Mouse (Mus musculus) T-helper 2 cell (primary cell): Measurements from ENCODE around the gene Zic2.
"Not testable (repeated sequence)": the region's sequence is repeated elsewhere in the genome, so short reads cannot be mapped to it uniquely, and the experiment has no call there.

Source experiments
- in situ Hi-C: fragments of 300-600 bp; cut with MboI, MseI; formaldehyde crosslinking; loops from one replicate; pipeline ENCODE4 v1.15.1; 2025; ENCODE audit warnings: high pct_unique_total_duplicates

Gene Zic2

DNA sequence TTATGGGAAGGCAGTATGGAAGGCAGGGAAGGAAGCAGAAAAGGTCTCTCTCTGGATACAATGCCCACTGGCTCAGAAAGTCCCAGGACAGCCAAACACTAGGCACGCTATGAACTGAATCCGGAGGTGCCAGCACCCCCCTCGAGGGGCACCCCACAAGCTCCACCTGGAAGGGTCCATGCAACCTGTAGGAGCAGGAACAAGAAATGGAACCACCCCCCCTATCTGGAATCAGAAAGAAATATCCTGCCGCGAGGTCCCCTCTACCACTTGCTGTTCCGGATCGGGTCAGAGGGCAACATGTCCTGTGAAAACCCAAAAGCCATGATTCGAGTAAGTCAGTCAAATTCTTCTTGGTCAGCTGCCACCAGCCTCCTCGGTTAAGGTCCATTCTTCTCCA is 13.3 kb upstream of the Zic2 start:
- in situ Hi-C loops = no loop called here

DNA sequence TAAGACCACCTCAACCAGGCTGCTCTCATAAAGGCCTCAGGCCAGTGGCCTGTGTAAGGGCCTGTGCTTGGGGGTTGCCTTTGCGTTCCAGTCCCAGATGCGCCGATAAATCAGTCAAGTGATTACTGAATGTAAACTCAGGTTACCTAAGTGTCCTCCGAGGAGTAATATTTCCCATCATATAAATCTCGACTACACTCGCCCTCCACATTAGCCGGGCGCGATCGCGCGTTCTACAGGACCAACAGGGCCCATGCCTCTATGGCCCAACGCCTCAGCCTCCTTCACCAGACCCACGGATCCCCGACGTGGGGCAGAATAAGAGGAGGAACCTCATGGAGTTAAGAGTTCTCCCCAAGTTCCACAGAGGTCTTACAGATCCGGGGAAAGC is 12.6 kb upstream of the Zic2 start:
- in situ Hi-C loops = no loop called here

DNA sequence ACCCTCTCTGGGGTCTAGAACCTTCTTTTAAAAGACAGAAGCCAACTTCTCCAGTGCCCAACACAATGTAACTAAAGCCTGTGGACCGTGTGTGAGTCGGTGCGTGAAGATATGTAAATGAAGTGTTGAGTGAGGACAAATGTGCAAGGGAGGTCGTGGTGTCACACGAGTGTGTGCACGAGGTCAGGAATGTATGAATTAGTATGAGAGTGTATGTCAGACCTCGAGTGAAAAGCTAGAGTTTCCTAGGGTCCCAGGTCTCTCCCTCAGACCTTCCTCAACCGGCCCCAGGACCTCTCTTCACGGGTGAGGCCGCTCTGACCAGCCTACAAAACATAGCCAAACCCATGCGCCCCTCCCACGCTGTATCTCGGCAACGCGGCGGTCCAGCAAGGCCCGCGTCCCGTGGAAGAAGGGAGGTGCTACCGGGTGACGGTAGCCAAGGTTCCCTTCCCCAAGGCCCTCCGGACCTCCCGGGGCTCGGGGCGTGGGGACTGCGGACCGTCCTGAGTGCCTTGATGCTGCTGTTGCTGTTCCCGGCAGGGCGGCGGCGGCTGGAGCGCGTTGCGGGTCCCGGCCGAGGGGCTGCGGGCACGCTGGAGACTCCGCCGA is 12.0 kb upstream of the Zic2 start:
- in situ Hi-C loops = no loop called here

DNA sequence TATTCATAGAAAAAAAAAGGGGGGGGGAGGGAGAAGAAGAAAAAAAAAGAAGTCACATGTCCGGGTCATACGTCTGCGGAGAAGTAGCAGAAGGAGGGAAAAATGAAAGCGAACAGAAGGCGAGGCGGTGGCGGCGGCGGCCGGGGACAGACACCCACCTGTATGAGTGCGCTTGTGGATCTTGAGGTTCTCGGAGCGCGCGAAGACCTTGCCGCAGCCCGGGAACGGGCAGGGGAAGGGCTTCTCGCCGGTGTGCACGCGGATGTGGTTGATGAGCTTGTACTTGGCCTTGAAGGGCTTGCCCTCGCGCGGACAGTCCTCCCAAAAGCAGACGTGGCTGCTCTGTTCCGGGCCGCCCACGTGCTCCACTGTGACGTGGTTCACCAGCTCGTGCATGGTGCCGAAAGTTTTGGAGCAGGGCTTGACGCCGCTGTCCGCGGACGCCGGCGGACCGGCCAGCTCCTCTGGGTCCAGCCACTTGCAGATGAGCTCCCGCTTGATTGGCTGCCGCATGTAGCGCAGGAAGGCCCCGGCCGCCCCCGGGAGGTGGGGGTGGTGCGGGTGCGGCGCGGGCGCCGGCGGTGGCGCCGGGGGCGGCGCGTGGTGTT is 11.4 kb upstream of the Zic2 start:
- in situ Hi-C loops = not testable (repeated sequence)

DNA sequence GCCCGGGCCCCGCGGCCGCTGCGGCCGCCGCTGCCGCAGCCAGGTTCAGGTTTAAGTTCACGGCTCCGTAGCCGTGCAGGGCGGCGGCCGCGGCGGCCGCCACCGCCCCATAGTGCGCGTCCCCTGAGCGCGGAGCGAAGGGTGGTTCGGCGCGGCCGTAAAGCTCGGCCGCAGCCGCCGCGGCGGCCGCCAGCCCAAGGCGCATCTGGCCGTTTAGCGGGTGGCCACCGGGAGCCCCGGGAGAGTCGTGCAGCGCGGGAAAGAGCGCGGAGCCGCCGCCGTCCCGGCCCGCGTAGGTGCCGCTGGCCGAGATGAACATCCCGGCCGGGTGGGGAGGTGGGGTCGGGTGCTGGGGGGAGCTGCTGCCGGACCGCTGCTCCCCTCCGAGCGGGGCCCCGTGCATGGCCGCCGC is 10.9 kb upstream of the Zic2 start:
- in situ Hi-C loops = no loop called here

DNA sequence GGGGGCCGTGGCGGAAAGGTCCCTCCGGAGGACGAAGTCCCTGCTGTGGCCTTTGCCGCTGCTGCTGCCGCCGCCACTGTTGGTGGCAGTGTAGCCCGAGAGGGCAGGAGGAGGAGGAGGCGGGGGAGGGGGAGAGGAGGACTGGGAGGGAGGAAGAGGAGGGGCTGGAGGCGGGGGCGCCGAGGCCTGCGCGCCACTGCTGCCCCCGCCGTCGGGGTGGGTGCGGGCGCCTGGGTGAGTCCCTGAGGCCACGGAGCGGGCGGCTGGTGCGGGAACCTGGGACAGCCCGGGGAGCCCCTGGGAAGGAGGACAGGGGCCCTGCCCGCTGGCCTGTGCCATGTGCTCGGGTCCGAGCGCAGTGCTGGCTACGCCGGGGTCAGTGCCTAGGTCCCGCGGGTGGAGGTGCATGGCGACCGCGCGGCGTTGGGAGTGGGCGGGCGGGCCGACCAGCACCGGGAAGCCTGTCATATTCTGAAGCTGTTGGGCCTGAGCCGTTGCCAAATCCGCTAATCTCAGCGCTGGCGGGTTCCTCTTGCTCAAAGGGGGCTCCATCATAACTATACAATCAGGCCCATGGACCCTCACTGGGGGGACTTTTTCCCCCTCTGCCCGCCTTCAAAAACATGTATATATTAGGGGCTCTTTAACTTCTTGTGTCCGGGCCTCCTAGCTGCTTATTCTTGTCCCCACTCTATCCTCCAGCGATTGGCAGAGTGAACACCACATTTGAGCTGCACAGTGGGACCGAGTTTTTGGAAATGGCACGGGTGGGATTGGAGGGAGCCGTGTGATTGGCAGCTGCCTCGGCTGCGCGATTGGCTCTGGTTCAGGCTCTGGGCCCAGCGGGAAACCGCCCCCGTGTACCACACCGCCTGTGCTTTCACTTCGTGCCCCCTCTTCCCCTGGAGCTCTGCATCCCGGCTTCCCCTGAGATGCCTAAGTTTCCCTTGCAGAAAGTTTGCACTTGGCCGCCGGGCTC is 10.2 kb upstream of the Zic2 start, which contains the start of gene Zic5:
Zic5 (minus strand) TSS at position 915 of the 979 bp plus-strand sequence.
- in situ Hi-C loops = no loop called here

DNA sequence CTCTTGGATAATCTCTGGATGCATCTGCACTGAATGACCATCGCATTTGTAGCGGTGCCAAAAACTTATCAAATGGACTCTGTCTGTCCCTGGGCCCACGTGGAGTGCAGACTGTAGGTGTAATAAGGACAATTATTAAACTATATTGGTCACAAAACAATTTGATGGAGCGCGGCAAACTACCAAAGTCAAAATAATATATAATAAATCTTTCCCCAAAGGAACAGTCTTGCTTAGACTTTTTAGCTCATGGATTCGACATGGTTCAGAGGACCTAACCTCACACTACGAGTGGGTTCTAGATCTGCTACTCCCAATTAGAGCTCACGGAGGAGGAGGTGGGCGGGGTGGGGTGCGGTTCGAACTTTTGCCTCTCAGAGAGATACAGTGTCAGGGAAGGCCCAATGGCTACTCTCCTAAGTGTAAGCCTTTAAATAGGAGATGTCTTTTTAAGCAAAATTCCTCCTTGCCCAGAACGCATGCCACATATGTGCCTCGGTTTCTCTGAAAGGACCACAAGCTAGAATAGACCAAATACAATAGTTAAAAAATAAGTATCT is 9.2 kb upstream of the Zic2 start:
- in situ Hi-C loops = no loop called here

DNA sequence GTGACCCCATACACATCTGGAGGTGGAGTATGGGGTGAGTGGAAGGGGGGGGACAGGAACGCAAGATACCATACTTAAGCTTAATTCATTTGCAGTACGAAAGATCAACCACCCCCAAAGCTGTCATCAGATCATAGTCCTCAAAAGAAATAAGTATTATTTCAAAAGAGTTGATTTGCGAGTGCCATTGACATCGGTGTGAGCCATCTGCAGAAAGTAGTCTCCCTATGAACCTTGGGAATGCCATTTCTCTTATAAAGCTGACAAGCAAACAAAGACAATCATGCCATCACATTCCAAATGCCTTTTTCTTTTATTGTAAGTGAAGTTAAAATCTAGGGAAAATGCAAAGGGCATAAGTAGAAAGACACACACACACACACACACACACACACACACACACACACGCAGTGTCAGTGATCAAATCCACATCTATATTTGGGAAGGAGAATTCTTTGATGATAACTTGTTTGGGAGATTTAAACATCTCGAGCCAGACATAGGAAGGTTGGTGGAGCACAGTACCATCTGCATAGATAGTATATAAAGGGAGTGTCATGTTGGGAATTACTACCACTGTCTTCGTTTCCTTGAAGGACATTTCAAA is 8.4 kb upstream of the Zic2 start:
- in situ Hi-C loops = no loop called here

DNA sequence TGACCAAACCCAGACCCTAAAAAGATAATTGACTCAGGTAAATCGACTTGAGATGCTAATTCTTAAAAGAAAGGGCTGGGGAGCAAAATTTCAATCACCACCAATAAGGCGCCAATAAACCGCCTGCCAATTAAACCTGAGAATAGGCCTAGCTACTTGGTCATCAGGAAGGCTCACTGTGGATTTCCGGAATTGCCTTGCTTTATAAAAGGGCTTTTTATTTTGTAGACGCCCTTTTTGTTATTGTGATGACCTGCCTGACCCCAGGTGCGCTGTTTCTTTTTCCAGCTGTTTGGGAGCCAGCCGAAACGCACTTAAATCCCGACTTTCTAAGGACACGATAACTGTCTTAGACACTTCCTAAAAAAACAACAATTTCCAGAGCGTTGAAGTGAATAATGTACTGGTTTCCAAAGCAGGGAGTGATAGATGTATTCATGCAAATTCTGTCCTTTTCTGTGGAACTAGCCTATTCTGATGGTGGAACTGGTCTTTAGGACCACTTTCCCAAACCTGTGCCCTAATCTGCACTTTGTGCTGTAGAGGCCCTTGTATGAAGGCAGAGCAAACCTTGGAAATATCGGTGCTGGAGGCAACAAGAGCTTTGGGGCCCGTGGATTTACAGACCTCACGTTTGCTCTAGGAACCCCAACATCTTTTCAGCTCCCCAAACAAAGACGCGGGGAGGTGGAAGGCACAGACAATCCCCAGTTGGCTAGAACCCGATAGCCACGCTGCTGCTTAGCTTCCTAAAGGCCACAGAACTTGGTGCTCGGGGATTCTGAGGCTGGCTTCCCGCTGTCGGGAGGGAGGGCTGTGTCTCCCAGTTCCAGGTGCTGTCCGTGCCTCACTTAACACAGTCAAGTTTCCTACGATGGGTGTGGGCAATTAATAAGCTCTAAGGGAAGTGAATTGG is 7.1 kb upstream of the Zic2 start:
- in situ Hi-C loops = no loop called here

DNA sequence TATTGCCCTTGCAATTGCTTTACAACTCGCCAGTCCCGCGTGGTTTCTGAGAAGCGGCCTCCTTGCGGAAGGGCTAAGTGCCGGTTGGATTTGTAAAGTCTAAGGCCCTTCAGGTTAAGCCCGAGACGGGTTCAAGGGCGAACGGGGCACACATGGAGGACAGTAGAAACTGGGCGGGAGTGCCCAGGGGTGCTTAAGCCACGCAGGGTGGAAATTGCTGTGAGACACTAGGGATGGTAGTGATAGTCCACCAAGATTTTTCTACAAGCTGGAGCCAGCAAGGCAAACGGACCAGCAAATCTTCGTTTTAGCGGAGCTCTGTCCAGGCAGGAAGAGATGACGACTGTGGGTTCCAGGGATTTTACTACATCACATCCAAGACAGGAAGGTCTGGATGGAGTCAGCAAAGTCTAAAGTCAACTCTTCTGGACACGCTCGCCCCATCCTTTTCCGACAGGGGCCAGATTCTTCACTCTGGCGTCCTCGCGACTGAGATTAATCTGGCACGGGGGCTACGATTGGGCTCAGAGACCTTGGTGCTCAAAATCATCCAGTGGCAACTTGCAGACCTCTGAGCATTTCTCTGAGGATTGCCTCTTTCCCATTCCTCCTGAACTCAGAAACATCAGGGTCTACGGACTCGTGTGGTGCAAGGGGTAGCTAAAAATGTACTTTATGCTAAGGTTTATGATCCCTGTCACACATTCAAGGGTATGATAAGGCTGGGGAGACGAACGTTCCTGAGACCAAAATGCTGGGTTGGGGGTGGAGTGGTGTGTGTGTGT is 6.1 kb upstream of the Zic2 start:
- in situ Hi-C loops = no loop called here

DNA sequence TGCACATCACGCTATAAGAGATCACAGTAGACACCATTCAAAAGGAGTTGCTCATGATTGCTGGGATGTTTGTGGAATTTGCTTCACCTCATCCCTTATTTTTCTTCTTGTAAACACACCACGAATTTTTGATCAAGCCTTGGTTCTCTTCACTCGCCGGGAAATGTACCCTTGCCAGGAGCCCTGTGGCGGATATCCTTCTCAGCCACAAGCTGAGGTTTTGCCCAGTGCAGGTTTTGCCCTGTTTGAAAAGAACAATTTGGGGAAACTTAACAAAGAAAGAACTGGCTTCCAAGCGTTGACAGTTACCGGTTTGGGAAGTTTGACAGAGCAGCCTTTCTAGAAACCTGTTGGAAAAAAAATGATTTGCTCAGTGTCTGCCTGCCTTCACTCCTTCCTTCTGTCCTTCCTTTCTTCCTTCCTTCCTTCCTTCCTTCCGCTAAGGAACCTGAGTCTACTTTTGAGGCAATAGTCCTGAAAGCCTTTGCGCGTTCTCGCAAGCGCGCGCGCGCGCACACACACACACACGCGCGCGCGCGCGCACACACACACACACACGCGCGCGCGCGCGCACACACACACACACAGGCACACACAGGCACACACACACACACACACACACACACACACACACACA is 3.7 kb upstream of the Zic2 start:
- in situ Hi-C loops = loop anchor here (10.0 kb wide), 1 partner anchor 247 kb away; no protein-coding TSS in a partner anchor

DNA sequence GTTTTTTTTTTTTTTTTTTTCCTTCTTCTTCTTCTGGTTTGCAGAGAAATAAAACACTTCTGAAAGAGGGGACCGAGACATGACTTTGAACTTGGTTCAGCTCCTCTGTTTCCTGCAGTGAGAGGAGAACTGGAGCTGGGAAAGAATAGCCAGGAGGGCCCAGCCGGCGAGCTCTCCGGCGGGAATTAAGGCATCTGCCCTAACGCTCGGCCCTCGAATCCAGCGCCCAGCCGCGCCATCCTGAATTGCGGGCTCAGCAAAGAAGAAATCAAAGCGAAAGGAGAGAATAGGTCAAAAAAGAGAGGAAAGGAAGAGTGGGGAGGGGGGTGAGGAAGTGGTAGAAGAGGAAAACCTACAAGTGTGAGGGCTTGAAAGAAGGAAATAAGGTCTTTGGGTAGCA is 3.1 kb upstream of the Zic2 start:
- in situ Hi-C loops = loop anchor here (10.0 kb wide), 1 partner anchor 247 kb away; no protein-coding TSS in a partner anchor

DNA sequence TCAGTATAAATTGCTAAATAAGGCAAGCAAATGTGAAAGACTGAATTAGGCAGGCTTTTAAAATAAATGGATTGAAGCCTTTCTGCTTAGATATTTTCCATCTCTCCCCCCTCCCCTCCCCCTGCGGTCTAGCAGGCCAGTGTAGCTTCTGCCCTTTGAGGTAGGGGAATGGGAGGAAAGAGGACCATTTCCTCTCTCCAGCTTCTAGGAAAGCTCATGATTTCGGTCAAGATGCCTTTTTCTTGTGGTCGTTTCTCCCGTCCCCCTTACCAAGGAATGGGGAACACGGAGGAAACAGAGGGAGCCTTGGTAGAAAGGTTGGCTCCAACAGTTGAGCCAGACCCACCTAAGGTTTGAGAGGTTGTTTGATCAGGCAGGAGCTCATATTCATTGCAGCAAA is 2.6 kb upstream of the Zic2 start:
- in situ Hi-C loops = loop anchor here (10.0 kb wide), 1 partner anchor 248 kb away; no protein-coding TSS in a partner anchor

DNA sequence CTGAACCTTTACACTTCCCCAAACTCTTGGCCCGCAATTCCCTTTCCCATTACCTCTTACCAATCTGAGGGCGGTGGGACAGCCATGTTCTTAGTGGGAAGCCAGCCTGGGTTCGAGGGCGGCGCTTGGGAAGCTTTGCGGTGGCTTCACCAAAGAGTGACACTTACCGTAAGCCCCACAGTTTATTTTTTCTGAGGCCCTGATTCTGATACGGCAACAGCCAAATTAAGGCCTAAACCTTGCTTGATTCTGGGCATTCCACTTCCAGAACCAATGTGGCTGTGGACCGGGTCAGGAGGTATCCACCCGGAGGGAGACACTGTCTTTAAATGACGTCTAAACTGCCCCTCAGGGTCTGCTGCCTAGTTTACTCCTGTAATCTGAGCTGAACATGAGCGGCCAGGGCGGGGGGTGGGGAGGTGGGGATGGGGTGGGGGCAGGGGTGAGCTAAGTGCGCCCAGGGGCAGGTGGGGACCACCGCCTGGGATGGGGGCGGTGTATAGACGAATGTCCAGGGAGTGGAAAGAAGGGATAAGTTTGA is 2.0 kb upstream of the Zic2 start:
- in situ Hi-C loops = loop anchor here (10.0 kb wide), 1 partner anchor 248 kb away; no protein-coding TSS in a partner anchor

DNA sequence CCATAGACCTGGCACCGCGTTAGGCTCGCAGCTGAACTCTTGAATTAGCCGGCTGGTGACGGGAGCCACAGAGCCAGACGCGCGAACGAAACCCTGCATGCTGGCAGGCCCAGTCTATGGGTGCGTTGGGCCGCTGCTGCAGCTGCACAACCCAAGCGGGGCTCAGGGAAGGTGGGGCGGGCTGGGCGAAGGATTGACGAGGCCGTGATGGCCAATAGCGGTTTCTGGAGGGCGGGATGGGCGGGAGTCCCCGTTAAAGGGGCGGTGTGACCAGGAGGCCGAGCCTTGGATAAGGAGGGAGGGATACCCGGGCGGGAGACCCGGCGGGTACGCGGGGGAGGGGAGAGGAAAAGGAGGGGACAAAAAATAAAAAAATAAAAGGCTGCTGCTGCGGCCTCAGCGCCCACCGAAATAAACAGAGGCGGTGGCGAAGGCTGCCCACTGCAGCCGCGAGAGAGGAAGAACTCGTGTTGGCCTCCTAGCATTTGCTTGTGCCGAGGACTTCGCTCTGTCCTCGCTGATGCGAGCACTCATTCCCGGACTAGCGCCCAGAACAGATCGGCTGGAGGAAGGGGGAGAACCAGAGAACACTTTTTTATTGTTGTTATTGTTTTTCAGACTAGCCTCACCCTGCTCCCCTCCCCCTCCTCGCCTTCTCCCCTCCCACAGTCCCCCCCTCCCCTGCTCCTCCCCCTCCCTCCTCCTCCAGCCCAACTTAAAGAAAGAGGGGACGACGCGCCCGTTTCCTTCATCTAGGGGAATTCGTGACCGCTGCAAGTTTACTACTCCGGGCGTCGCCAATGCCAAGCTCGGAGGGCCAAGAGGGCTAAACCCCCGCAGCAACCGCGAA is 969 bp upstream of the Zic2 start:
- in situ Hi-C loops = loop anchor here (10.0 kb wide), 1 partner anchor 249 kb away; no protein-coding TSS in a partner anchor

DNA sequence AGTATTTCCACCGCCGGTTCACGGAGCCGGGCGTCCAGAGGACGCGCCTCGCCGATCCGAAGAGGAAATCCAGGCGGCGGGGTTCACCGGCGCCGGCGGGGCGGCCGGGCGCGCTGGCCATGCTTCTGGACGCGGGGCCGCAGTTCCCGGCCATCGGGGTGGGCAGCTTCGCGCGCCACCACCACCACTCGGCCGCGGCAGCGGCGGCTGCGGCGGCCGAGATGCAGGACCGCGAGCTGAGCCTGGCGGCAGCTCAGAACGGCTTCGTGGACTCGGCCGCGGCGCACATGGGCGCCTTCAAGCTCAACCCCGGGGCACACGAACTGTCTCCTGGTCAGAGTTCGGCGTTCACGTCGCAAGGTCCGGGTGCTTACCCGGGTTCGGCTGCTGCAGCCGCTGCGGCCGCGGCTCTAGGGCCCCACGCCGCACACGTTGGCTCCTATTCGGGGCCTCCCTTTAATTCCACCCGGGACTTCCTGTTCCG is 364 bp downstream of the Zic2 start:
- in situ Hi-C loops = loop anchor here (10.0 kb wide), 1 partner anchor 251 kb away; no protein-coding TSS in a partner anchor

DNA sequence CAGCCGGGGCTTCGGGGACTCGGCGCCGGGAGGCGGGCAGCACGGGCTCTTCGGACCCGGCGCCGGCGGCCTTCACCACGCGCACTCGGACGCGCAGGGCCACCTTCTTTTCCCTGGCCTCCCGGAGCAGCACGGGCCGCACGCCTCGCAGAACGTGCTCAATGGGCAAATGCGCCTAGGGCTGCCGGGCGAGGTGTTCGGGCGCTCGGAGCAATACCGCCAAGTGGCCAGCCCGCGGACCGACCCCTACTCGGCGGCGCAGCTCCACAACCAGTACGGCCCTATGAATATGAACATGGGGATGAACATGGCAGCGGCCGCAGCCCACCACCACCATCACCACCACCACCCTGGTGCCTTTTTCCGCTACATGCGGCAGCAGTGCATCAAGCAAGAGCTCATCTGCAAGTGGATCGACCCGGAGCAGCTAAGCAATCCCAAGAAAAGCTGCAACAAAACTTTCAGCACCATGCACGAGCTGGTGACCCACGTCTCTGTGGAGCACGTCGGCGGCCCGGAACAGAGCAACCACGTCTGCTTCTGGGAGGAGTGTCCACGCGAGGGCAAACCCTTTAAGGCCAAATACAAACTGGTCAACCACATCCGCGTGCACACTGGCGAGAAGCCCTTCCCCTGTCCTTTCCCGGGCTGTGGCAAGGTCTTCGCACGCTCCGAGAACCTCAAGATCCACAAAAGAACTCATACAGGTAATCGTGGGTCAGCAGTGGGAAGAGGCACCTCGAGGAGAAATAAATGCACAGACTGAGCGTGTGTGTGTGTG is 996 bp downstream of the Zic2 start:
- in situ Hi-C loops = loop anchor here (10.0 kb wide), 1 partner anchor 251 kb away; no protein-coding TSS in a partner anchor
